Mouse (Mus musculus): Measurements from ENCODE around the gene Hist2h2aa2. TPM values are rescaled to one million over a fixed set of nuclear protein-coding genes. Genes with fewer than 3 reads are reported as not detected.
A peak's percentile ranks its signal among the peaks of the same experiment; 100 is the strongest.
"Not testable (repeated sequence)": the region's sequence is repeated elsewhere in the genome, so short reads cannot be mapped to it uniquely, and the experiment has no call there.

The Hist2h2aa2 gene
- polyA plus RNA-seq, 1 experiment from 2014 or later, result 224 TPM

DNA sequence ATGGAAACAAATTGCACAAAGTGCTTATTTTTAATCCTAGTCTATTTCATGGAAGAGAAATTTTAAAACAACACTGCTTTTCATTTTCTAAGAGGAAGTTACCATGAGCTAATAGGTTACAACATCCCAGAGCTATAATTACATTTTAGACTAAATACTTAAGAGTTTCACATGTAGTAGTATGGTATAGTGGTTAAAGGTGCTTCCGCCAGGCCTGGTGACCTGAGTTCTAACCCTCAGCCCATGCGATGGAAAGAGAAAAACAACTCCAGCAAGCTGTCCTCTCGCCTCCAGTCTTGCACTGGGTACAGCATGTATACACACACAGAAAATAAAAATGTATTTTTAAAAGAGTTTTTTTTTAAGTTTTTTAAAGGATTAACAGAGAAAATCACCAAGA, 11.7 kb upstream of the Hist2h2aa2 start:
- no peak for DNase-seq
- WGBS (ENCODE audit: insufficient replicate concordance), result 58% methylated on average over 3 of the region's 3 CpGs
- no peak for TF ChIP-seq CTCF (IDR thresholded peaks at IDR 0.05; ENCODE audit: low read depth)
- TF ChIP-seq EP300 (IDR thresholded peaks at IDR 0.05; ENCODE audit: low read depth), result no peak
- Histone ChIP-seq H3K9ac (replicated peaks) (no peak overlapping the region), H3K9me3 (ENCODE audit: low read length) (no peaks in the 10 kb centered on the region), H3K36me3 (replicated peaks; ENCODE audit: insufficient read depth, low read length) (no peaks in the 10 kb centered on the region), H3K27me3 (ENCODE audit: insufficient read depth, low read length) (no peaks in the 10 kb centered on the region), H3K27ac (ENCODE audit: low read depth) (0 out of 2 replicates have a peak overlapping the region, but pooled peaks have one; percentile 25), H3K4me2 (ENCODE audit: low read depth, low read length) (no peak overlapping the region), H3K4me3 (ENCODE audit: low read depth, low read length) (no peak overlapping the region), H3K4me1 (ENCODE audit: insufficient read depth) (peaks cover 32% of the 10 kb centered on the region)
- ATAC-seq, result no peak

DNA sequence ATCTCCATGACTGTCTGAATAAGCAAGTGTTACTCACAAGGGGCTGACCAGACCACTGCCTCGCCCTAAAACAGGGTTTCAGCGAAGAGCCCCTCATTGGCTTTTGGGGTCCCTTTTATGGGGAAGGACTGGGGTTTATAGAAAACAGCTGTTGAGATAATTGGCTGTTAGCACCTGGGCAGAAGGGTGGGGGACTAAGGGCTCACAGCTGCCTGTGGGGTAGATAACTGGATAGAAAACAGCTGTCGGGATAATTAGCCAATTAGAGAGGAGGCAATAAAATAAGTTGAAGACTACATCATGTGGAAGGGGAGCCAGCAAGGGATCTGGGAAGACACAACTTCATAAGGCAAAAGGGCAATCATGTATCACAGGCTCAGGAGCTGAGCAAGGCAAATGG, 10.8 kb upstream of the Hist2h2aa2 start:
- DNase-seq (no peak), ATAC-seq (no peak)
- whole genome bisulfite sequencing (ENCODE audit: insufficient replicate concordance), result 77% methylated on average over 3 of the region's 3 CpGs
- Histone ChIP-seq H3K4me3 (ENCODE audit: low read depth, low read length) (no peak overlapping the region), H3K9me3 (ENCODE audit: low read length) (no peaks in the 10 kb centered on the region), H3K27me3 (ENCODE audit: insufficient read depth, low read length) (no peaks in the 10 kb centered on the region), H3K36me3 (replicated peaks; ENCODE audit: insufficient read depth, low read length) (no peaks in the 10 kb centered on the region), H3K4me1 (ENCODE audit: insufficient read depth) (peaks cover 26% of the 10 kb centered on the region), H3K4me2 (ENCODE audit: low read depth, low read length) (no peak overlapping the region), H3K27ac (ENCODE audit: low read depth) (peak overlapping the region; percentile 53), H3K9ac (replicated peaks) (no peak overlapping the region)
- TF ChIP-seq CTCF (IDR thresholded peaks at IDR 0.05; ENCODE audit: low read depth), result no peak
- TF ChIP-seq EP300 (IDR thresholded peaks at IDR 0.05; ENCODE audit: low read depth), result peak; percentile 42; the same call in 1 of the 2 replicates

DNA sequence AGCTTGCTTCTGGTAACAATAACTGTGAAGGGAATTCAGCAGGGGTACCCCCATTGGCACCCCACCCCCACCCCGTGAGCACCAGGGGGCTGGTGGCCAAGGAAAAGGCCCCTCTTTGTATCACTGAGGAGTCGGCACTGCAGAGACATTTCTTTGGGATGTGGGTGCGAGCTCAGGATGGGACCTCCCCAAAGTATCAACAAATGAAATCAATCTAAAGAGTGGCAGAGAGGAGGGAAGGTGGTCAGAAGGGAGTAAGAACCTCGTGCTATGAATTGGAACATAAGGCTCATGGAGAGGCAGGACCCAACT, 8.9 kb upstream of the Hist2h2aa2 start:
- Histone ChIP-seq H3K27me3 (ENCODE audit: insufficient read depth, low read length) (no peaks in the 10 kb centered on the region), H3K4me3 (ENCODE audit: low read depth, low read length) (peak overlapping the region; percentile 56), H3K9ac (replicated peaks) (peak overlapping the region; percentile 80), H3K4me1 (ENCODE audit: insufficient read depth) (peaks cover 29% of the 10 kb centered on the region), H3K27ac (ENCODE audit: low read depth) (peak overlapping the region; percentile 82), H3K36me3 (replicated peaks; ENCODE audit: insufficient read depth, low read length) (no peaks in the 10 kb centered on the region), H3K4me2 (ENCODE audit: low read depth, low read length) (peak overlapping the region; percentile 71), H3K9me3 (ENCODE audit: low read length) (no peaks in the 10 kb centered on the region)
- WGBS (ENCODE audit: insufficient replicate concordance), result 65% methylated on average over 4 of the region's 4 CpGs
- DNase-seq, result no peak
- no peak for TF ChIP-seq CTCF (IDR thresholded peaks at IDR 0.05; ENCODE audit: low read depth)
- no peak for TF ChIP-seq EP300 (IDR thresholded peaks at IDR 0.05; ENCODE audit: low read depth)
- no peak for ATAC-seq

DNA sequence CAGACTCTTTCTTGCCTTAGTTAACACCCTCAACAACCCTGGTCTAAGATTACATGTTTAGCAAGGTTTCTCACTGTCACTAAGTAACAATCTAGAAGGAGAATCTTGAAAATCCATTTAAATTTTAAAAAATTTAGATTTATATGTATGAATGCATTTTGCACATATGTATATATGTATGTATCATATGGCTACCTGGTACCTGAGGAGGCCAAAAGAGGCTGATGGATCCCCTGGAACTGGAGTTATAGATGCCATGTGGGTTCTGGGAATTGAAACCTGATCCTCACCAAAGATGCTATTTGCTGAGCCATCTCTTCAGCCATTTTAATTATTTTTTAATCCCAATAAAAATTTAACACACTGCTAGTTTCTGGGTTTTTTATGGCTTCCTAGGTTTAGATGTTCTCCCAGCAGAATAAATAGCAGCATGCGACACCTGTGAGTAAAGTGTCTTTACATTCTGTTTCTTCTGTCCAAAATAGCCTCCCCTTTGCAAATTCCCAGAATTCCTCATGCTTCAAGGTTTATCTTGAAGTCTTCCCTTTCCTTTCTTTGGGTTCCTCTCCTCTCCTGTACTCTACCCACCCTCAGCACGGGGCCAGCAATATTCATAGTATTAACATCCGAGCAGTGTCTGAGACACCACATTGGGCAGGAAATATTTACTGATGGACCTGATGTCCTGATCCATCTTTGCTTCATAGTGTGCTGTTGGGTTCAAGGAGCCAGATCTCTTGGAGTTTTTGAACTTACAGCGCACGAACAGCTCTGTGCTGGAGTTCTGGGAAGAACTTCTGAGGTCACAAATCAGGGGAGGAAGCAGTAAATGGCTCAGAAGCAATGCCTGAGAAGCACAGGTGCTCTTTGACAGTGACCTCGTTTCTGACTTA, 8.3 kb upstream of the Hist2h2aa2 start:
- TF ChIP-seq CTCF (IDR thresholded peaks at IDR 0.05; ENCODE audit: low read depth) (no peak), EP300 (IDR thresholded peaks at IDR 0.05; ENCODE audit: low read depth) (no peak)
- peak overlapping the region; percentile 80 for H3K9ac ChIP-seq (replicated peaks)
- ATAC-seq (no peak), DNase-seq (no peak)
- H3K36me3 ChIP-seq (replicated peaks; ENCODE audit: insufficient read depth, low read length), result no peaks in the 10 kb centered on the region
- peaks cover 35% of the 10 kb centered on the region for H3K4me1 ChIP-seq (ENCODE audit: insufficient read depth)
- peak overlapping the region; percentile 82 for H3K27ac ChIP-seq (ENCODE audit: low read depth)
- 43% methylated on average over 6 of the region's 6 CpGs for WGBS (ENCODE audit: insufficient replicate concordance)
- H3K4me3 ChIP-seq (ENCODE audit: low read depth, low read length), result peak overlapping the region; percentile 56
- no peaks in the 10 kb centered on the region for H3K9me3 ChIP-seq (ENCODE audit: low read length)
- peak overlapping the region; percentile 71 for H3K4me2 ChIP-seq (ENCODE audit: low read depth, low read length)
- no peaks in the 10 kb centered on the region for H3K27me3 ChIP-seq (ENCODE audit: insufficient read depth, low read length)

DNA sequence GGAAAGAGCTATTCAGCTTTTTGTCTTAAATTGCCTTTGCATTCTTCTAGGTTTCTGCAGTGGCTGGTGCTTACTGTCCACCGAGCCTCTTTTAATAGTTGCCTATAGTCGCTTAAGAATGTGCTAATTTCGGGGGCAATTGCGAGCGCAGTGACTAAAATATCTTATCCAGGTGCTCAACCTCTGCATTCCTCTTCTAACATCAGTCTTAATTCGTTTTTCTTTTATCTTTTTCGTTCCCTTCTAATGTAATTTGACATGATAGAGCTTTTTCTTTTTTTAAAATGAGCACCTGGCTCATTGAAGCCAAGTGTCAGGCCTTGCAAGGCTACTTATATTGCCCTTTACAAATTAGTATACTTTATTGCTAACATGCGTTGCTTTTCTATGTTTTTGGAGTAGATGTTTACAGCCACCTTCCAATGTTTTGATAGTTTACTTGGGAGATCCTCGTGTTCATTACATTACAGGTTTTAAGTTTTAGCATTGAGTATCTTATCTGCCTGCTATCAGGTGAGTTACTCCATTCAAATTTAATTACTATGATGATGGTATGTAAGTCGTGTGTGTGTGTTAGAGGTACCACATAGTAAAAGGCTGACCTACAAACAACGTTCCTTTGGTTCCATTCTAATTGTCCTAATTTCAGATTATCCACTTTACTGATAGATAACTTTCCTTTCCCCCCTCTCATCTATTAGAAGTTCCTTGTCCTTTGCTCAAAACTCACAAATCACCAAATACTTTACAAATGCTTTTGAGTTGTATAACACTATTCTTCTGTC, 7.5 kb upstream of the Hist2h2aa2 start:
- H3K9ac ChIP-seq (replicated peaks), result peak overlapping the region; percentile 80
- peak; percentile 36 for DNase-seq
- WGBS (ENCODE audit: insufficient replicate concordance), result 3% methylated on average over 11 of the region's 11 CpGs
- peaks cover 38% of the 10 kb centered on the region for H3K4me1 ChIP-seq (ENCODE audit: insufficient read depth)
- no peaks in the 10 kb centered on the region for H3K9me3 ChIP-seq (ENCODE audit: low read length)
- peak overlapping the region; percentile 71 for H3K4me2 ChIP-seq (ENCODE audit: low read depth, low read length)
- ATAC-seq, result no peak
- peak overlapping the region; percentile 82 for H3K27ac ChIP-seq (ENCODE audit: low read depth)
- H3K36me3 ChIP-seq (replicated peaks; ENCODE audit: insufficient read depth, low read length), result no peaks in the 10 kb centered on the region
- no peaks in the 10 kb centered on the region for H3K27me3 ChIP-seq (ENCODE audit: insufficient read depth, low read length)
- TF ChIP-seq CTCF (IDR thresholded peaks at IDR 0.05; ENCODE audit: low read depth), result no peak
- no peak; the same call in 1 of the 2 replicates for TF ChIP-seq EP300 (IDR thresholded peaks at IDR 0.05; ENCODE audit: low read depth)
- peak overlapping the region; percentile 56 for H3K4me3 ChIP-seq (ENCODE audit: low read depth, low read length)

DNA sequence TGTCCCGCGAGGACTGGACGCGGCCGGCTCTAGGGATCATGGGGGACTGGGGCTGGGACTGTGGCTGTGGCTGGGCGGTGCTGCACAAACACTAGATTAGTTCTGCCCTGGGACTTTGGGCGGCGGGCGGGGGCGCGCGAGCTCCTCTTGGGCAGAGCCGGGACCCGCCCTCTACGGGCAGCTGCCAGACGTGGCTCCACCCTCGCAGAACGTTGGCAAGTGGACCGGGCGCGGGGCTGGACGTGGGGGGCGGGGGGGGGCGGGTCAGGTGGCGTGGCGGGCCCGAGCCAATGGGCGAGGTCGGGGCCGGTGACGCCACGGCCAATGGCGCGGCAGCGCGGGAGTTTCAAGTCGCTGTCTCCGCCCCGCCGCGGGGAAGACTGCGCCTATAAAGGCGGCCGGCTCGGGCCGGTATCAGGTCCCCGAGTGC, 6.4 kb upstream of the Hist2h2aa2 start, which contains the start of gene Hist2h3c1:
Gene Hist2h3c1, plus strand, starts transcription at position 259 of the 430 bp plus-strand sequence.
- Histone ChIP-seq H3K9ac (replicated peaks) (peak within 1 kb of the TSS; percentile 80), H3K4me1 (ENCODE audit: insufficient read depth) (peaks cover 38% of the 10 kb centered on the region), H3K4me3 (ENCODE audit: low read depth, low read length) (peak within 1 kb of the TSS; percentile 56), H3K4me2 (ENCODE audit: low read depth, low read length) (peak within 1 kb of the TSS; percentile 71), H3K27ac (ENCODE audit: low read depth) (peak within 1 kb of the TSS; percentile 88)
- not testable (repeated sequence) for H3K27me3 ChIP-seq (ENCODE audit: insufficient read depth, low read length); H3K36me3 ChIP-seq (replicated peaks; ENCODE audit: insufficient read depth, low read length); DNase-seq; H3K9me3 ChIP-seq (ENCODE audit: low read length)
- peak; percentile 85 for ATAC-seq
- WGBS (ENCODE audit: insufficient replicate concordance), result 7% methylated on average over 3 of the region's 47 CpGs

DNA sequence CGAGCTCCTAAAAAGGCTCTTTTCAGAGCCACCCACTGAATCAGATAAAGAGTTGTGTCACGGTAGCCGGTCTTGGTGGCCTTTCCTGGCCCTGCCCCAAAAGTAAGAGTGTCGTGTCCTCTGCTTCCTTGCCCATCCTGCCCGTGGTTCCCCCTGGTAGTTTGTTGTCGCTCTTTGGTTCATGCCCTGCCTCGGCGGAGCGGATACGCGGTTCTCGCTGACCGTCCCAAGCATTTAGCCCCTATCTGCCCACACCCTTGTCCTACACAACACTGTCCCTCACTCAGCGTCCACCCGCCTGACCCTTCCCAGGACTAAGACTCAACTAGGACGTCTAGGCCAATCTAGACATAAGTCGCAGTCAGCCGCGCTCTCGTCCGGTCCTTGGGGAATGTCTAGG, 5.9 kb upstream of the Hist2h2aa2 start:
- H3K36me3 ChIP-seq (replicated peaks; ENCODE audit: insufficient read depth, low read length); H3K9me3 ChIP-seq (ENCODE audit: low read length); DNase-seq; H3K27me3 ChIP-seq (ENCODE audit: insufficient read depth, low read length); ATAC-seq; H3K4me2 ChIP-seq (ENCODE audit: low read depth, low read length): not testable (repeated sequence)
- peak overlapping the region; percentile 61; the same call in 1 of the 2 replicates for H3K9ac ChIP-seq (replicated peaks)
- peak overlapping the region; percentile 36 for H3K4me3 ChIP-seq (ENCODE audit: low read depth, low read length)
- WGBS (ENCODE audit: insufficient replicate concordance), result 0% methylated on average over 9 of the region's 21 CpGs
- peaks cover 39% of the 10 kb centered on the region for H3K4me1 ChIP-seq (ENCODE audit: insufficient read depth)
- peak overlapping the region; percentile 88 for H3K27ac ChIP-seq (ENCODE audit: low read depth)

DNA sequence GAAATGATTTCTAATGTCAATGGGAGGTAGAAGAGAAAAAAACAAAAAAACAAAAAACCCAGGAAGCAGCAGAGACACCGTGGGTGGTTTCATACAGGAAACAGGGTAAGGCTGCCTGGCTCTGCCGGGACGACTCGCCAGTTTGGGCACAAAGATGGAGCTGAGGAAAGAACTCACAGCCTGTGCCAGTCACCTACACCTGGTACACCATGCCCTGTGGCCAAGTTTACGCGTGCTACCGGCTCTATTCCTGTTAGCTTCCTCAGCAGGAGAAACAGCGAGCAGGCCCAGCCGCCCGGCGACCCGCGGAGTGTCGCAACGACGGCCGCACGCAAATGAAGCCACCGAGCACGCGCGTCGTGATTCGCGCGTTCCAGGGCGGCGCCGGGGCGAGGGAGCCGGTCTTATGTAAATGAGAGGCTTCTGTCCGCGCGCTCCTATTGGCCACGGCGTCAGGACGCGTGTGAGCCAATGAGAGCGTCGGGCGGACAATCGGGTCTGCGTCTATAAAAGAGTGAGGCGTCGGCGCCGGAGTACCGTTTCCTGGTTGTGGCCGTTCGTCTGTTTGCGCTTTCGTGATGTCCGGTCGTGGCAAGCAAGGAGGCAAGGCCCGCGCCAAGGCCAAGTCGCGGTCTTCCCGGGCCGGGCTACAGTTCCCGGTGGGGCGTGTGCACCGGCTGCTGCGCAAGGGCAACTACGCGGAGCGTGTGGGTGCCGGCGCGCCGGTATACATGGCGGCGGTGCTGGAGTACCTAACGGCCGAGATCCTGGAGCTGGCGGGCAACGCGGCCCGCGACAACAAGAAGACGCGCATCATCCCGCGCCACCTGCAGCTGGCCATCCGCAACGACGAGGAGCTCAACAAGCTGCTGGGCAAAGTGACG, 5.2 kb upstream of the Hist2h2aa2 start, which contains the start of gene Hist2h2aa1:
Gene Hist2h2aa1, plus strand, starts transcription at position 495 of the 884 bp plus-strand sequence.
- not testable (repeated sequence) for H3K9me3 ChIP-seq (ENCODE audit: low read length); H3K27me3 ChIP-seq (ENCODE audit: insufficient read depth, low read length); H3K36me3 ChIP-seq (replicated peaks; ENCODE audit: insufficient read depth, low read length)
- Histone ChIP-seq H3K4me2 (ENCODE audit: low read depth, low read length) (peak within 1 kb of the TSS; percentile 66), H3K27ac (ENCODE audit: low read depth) (peak within 1 kb of the TSS; percentile 95), H3K4me1 (ENCODE audit: insufficient read depth) (peaks cover 37% of the 10 kb centered on the region), H3K4me3 (ENCODE audit: low read depth, low read length) (peak within 1 kb of the TSS; percentile 46), H3K9ac (replicated peaks) (peak within 1 kb of the TSS; percentile 67)
- ATAC-seq (peak; percentile 74), DNase-seq (peak; percentile 86)
- WGBS (ENCODE audit: insufficient replicate concordance), result under 1% methylated on average over 24 of the region's 88 CpGs

All from liver, postnatal 0 days (tissue).